ENCODE assay signal across 16 mouse cellular contexts in genomic region chr10:23715511-23715910, GRCm38 (mm10).
"Had no signal": no experiment of that assay in that cellular context is flagged by ENCODE, and none has a peak within 500 bp of the region (broad histone marks: within the 10 kb centered on the region; RNA-seq: fewer than 3 reads in every experiment).

No protein-coding gene starts in this region.

- H3K36me3 ChIP-seq: liver, embryonic 15.5 days; midbrain, embryonic 10.5 days; neural tube, embryonic 15.5 days had no signal

- H3K4me3 ChIP-seq: layer of hippocampus, adult 2 months; liver, embryonic 15.5 days; midbrain, embryonic 10.5 days; myocyte; neural tube, embryonic 15.5 days had no signal

- DNase-seq: kidney, postnatal 25 days; lung, adult 2 months; lung, postnatal 4 days; midbrain, embryonic 14.5 days; right cerebral cortex, postnatal 4 days; spleen, adult 18-20 months; thymus, adult 18-20 months; thymus, postnatal 14 days had no signal

- H3K4me2 ChIP-seq: liver, embryonic 11.5 days; liver, embryonic 15.5 days; neural tube, embryonic 15.5 days had no signal

- H3K27ac ChIP-seq: layer of hippocampus, adult 2 months; liver, embryonic 15.5 days; midbrain, embryonic 10.5 days; neural tube, embryonic 15.5 days had no signal

- H3K27me3 ChIP-seq: liver, embryonic 15.5 days; neural tube, embryonic 15.5 days had no signal

- H3K4me1 ChIP-seq: liver, embryonic 15.5 days had no signal

- H3K9me3 ChIP-seq: liver, embryonic 15.5 days; neural tube, embryonic 15.5 days had no signal

- ATAC-seq: intestine, postnatal 0 days; lung, postnatal 0 days had no signal

- H3K9ac ChIP-seq: liver, embryonic 15.5 days; neural tube, embryonic 15.5 days had no signal
